Mouse (Mus musculus): ENCODE measurements around the gene Crhbp. TPM values are rescaled to one million over a fixed set of nuclear protein-coding genes. Genes with fewer than 3 reads are reported as not detected.
A peak's percentile ranks its signal among the peaks of the same experiment; 100 is the strongest.

Crhbp gene
- total RNA-seq, 2 experiments from 2014 or later, result not detected

DNA sequence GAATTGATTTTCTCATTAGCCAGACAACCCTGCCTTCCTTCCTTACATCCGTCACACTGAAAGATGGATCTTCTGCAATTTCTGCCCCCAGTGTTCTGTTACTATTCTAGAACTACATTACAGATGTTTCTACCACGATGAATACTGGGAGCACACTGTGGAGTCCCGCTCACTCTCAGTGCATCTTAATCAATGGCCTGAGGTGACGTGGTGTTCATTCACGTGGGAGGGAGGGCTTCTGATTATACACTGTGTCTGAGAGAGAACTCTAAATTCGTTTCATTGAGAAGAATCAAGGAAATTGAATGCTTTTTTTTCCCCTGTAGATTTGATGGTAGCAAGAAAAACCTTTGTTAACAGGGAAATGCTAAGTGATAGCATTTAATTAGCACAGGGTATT, 19.2 kb downstream of the Crhbp start:
- ATAC-seq (replicated peaks; ENCODE audit: low FRiP score, poor library complexity, severe bottlenecking), result no peak

DNA sequence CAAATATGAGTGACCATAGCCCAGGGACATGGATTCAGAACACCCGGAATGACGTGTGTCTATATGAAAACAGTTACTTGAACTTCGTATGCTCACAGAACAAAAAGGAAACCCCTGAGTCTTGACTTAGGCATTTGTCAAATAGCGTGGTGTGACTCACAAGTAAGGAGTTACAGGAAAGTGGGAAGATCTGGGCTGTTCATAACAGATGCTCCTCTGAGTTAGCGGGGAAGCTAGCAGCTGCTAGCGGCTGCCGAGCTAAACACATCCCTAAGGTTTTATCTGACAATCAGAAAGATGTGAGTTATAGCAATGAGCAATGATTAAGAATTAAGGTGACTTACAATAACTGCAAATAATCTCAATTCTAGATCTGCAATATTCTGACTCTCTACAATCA, 19.8 kb downstream of the Crhbp start:
- no peak for ATAC-seq (replicated peaks; ENCODE audit: low FRiP score, poor library complexity, severe bottlenecking)

DNA sequence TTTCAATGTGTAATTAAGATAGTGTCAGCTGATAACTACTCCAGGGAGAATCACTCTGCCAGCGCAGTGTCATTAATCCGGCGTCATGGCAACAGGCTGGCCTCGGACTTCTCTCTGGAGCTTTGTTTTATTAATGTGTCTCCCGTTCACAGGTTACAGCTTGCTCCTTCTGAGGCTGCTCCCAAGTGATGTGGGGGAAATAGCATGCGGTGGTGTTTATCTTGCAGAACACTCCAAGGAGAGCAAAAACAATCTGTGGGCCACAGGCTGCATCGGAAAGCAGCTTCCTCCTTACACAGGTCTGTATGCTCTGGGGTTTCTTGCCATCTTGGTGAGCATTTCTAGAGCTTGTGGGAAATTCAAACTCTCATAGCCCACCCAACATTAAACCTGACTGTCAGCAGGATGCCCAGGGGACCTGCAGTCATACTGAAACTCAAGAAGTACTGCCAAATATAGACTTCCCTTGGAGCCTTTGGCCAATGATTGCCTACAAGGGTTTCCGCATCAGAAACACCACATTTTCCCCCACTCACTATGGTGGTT, 25.4 kb downstream of the Crhbp start:
- ATAC-seq (replicated peaks; ENCODE audit: low FRiP score, poor library complexity, severe bottlenecking), result no peak

DNA sequence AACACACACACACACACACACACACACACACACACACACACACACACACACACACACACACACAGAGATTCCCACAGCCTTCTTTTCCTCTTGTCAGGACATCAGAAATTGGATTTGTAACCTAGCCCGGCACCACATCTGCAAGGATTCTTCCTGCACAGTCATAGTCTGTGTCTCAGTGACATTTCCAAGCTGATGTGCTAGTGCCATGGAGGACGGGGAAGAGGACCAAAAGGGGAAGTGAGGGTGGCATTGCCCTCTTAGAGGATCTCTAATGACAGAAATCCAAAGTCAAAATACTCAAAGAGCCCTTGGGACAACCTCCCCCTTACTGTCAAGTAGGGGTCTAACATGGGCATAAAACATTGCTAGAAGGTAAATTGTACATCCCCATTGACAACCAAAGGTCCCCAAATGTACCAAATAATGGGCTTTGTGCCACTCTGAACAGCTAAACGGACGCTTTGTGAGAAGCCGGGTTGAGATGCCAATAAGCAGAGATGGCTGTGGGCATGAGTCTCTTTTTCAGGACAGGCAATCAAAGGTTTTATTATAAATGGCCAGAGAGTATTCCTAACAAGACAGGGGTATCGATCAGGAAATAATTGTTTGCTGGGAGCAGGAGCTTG, 26.0 kb downstream of the Crhbp start:
- no peak for ATAC-seq (replicated peaks; ENCODE audit: low FRiP score, poor library complexity, severe bottlenecking)

DNA sequence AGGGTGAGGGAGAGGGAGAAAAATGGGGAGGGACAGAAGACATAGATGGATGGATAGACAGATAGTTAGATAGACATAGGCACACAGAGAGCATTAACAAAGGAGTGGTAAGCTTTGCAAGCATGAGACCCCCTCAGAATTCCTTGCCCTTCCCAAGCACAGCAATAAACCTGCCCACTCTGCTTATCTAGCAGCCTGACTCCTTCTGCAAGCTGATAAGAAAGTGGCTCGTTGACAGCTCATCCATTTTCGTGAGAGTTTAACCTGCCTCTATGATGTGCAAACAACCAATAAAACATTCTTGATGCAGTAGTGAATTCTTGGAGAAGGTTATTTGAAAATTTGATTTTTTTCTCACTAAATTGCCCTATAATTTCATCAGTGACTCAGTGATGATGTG, 32.5 kb downstream of the Crhbp start:
- no peak for ATAC-seq (replicated peaks; ENCODE audit: low FRiP score, poor library complexity, severe bottlenecking)

DNA sequence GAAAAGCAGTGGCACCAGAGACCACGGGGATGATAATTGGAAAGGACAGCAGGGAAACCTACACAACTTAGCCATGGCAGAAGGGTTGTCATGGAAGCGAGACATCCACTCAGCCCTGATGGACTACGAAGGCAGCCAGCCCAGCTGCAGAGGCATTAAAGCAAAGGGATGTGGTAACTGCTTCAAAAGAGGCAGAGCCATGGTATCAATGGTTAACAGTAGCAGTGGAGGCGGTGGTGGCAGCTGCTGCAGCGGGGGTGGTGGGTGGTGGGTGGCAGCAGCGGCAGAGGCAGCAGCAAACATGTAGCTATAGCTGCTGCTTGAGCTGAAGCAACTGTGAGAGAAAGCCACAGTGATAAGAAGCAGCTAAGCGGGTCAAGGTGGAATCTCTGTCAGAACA, 51.5 kb downstream of the Crhbp start:
- no peak for ATAC-seq (replicated peaks; ENCODE audit: low FRiP score, poor library complexity, severe bottlenecking)

DNA sequence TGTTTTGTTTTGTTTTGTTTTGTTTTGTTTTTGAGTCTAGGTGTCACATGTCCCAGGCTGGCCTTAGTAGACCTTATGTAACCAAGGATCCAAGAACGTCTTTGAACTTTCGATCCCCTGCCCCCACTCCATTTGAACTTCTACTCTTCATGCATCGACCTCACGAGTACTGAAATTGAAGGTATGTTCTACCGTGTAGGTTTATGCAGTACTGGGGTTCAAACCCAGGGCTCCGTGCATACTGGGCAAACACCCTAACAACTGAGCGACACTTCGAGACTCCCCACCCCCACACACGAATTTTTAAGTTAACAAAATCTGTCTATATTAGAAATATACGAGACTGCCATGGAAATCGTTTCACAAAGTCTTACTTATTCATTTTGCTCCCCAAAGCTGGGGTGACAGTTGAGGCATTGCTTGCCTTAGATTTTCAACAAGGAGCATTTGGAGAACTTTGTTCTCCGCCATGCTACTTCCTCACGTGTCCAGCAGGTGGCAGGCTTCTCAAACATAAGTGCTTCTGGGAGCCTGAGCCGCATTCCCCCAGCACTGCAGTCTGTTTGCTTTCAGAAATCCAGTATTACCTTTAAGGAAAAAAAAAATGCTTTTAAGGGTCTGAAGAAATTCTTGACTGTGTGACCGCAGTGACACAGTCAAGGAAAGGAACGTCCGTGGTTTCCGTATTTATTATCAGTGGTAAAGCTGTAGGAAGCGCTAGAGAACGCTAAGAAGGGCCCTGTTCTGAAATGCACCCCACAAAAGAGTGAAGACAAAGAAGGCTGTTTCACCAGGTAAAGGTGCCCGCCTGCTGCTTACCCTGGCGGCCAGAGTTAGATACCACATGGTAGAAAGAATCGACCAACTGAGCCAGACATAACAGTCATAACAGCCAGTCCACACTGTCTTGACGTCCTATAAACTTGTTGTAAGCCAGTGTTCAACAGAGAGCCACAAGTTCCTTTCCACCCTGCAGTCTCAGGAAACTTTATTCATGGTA, 54.6 kb downstream of the Crhbp start:
- peak; percentile 82 for ATAC-seq (replicated peaks; ENCODE audit: low FRiP score, poor library complexity, severe bottlenecking)

DNA sequence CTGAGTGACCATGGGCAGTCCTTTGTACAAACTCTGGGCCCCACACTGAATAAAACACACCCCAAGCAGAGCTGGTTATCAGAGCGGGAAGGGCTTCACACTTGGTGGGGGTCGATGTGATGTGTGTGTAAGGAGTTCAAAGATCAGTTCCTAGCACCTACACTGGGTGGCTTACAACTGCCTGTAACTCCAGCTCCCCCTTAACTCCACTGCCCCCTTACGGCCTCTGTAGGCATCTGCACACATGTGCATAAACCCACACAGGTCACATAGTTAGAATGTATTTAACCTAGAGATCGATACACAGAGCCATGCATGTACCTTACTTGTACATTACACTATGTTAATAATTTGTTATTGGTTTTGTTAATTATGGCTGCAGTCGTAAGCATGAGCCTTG, 56.5 kb downstream of the Crhbp start:
- ATAC-seq (replicated peaks; ENCODE audit: low FRiP score, poor library complexity, severe bottlenecking), result no peak

DNA sequence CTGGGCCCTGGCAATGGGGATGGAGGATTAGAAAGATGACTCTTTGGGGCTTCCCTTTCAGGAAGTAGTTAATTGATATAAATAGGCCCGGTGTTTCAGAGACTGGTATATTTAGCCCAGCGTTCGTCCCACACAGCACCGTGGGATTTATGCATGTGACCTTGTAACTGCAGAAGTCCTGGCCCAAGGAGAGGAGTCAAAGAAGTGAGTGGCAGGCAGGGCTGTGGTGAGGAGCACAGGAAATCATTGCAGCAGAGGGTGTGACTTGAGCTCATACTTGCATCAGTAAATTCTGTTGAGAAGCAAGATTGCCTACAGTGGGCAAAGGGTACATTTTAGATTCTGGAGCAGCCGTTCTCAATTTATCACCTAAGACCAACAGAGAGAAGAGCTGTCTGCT, 62.3 kb downstream of the Crhbp start:
- no peak for ATAC-seq (replicated peaks; ENCODE audit: low FRiP score, poor library complexity, severe bottlenecking)

Other genes starting within 250 kb of the Crhbp start
- not detected in 2 replicates for gene Pde8b, start 194.6 kb downstream of the Crhbp start, total RNA-seq (2015; ENCODE audit: low replicate concordance)
- 1.0 TPM in 1 of 2 replicates, not detected in the other for gene Pde8b, start 194.6 kb downstream of the Crhbp start, total RNA-seq (2017; ENCODE audit: low replicate concordance)
- gene Zbed3, start 121.3 kb downstream of the Crhbp start, total RNA-seq (2015; ENCODE audit: low replicate concordance), result 4.0 and 14.3 TPM in 2 replicates
- gene Zbed3, start 121.3 kb downstream of the Crhbp start, total RNA-seq (2017; ENCODE audit: low replicate concordance), result not detected in 2 replicates
- 14.3 and 15.1 TPM in 2 replicates for gene Aggf1, start 69.6 kb downstream of the Crhbp start, total RNA-seq (2015; ENCODE audit: low replicate concordance)
- 22.2 and 25.8 TPM in 2 replicates for gene Aggf1, start 69.6 kb downstream of the Crhbp start, total RNA-seq (2017; ENCODE audit: low replicate concordance)
- gene S100z, start 33.8 kb upstream of the Crhbp start, total RNA-seq (2015; ENCODE audit: low replicate concordance), result not detected in 2 replicates
- gene S100z, start 33.8 kb upstream of the Crhbp start, total RNA-seq (2017; ENCODE audit: low replicate concordance), result not detected in 2 replicates
- not detected in 2 replicates for gene F2rl1, start 80.3 kb upstream of the Crhbp start, total RNA-seq (2015; ENCODE audit: low replicate concordance)
- 1.7 TPM in 1 of 2 replicates, not detected in the other for gene F2rl1, start 80.3 kb upstream of the Crhbp start, total RNA-seq (2017; ENCODE audit: low replicate concordance)
- 0.84 and 1.8 TPM in 2 replicates for gene F2r, start 173.6 kb upstream of the Crhbp start, total RNA-seq (2015; ENCODE audit: low replicate concordance)
- 0.68 and 2.7 TPM in 2 replicates for gene F2r, start 173.6 kb upstream of the Crhbp start, total RNA-seq (2017; ENCODE audit: low replicate concordance)

Data from erythroid progenitor cell, adult 5-6 weeks (primary cell).